Mouse (Mus musculus): ENCODE data around the gene Iars. TPM values are rescaled to one million over a fixed set of nuclear protein-coding genes. Genes with fewer than 3 reads are reported as not detected.

Gene Iars
- polyA plus RNA-seq (2014; fragmentation: Illumina TruSeq; extraction: RNeasy Lipid Tissue Mini Kit (QIAGEN cat#74804); ENCODE audit: low read depth, low replicate concordance), result 38.8 TPM

GRCm38 (mm10) chr13:49681351-49682232 lies at the start of gene Iars:
Gene Iars (plus strand): TSS chr13:49682100.

GRCm38 (mm10) chr13:49652481-49653179 lies 29.3 kb upstream of the Iars start, which contains the start of the genes Cenpp and Nol8:
Gene Cenpp (minus strand): TSS chr13:49652785.
Gene Nol8 (plus strand): TSS chr13:49653078.

Other genes with a start within 250 kb of the Iars start
- 0.69 TPM for gene Tes3-ps, start 188.8 kb upstream of the Iars start, polyA plus RNA-seq (2014; fragmentation: Illumina TruSeq; extraction: RNeasy Lipid Tissue Mini Kit (QIAGEN cat#74804); ENCODE audit: low read depth, low replicate concordance)
- 15.8 TPM for gene Ecm2, start 177.3 kb upstream of the Iars start, polyA plus RNA-seq (2014; fragmentation: Illumina TruSeq; extraction: RNeasy Lipid Tissue Mini Kit (QIAGEN cat#74804); ENCODE audit: low read depth, low replicate concordance)
- 20.7 TPM for gene Aspn, start 137.7 kb upstream of the Iars start, polyA plus RNA-seq (2014; fragmentation: Illumina TruSeq; extraction: RNeasy Lipid Tissue Mini Kit (QIAGEN cat#74804); ENCODE audit: low read depth, low replicate concordance)
- 17.9 TPM for gene Omd, start 99.6 kb upstream of the Iars start, polyA plus RNA-seq (2014; fragmentation: Illumina TruSeq; extraction: RNeasy Lipid Tissue Mini Kit (QIAGEN cat#74804); ENCODE audit: low read depth, low replicate concordance)
- gene Ogn, start 74.1 kb upstream of the Iars start, polyA plus RNA-seq (2014; fragmentation: Illumina TruSeq; extraction: RNeasy Lipid Tissue Mini Kit (QIAGEN cat#74804); ENCODE audit: low read depth, low replicate concordance), result 183 TPM
- gene Cenpp, start 29.3 kb upstream of the Iars start, polyA plus RNA-seq (2014; fragmentation: Illumina TruSeq; extraction: RNeasy Lipid Tissue Mini Kit (QIAGEN cat#74804); ENCODE audit: low read depth, low replicate concordance), result 2.6 TPM
- 38.7 TPM for gene Nol8, start 29.0 kb upstream of the Iars start, polyA plus RNA-seq (2014; fragmentation: Illumina TruSeq; extraction: RNeasy Lipid Tissue Mini Kit (QIAGEN cat#74804); ENCODE audit: low read depth, low replicate concordance)
- not detected for gene Gm30302, start 116.9 kb downstream of the Iars start, polyA plus RNA-seq (2014; fragmentation: Illumina TruSeq; extraction: RNeasy Lipid Tissue Mini Kit (QIAGEN cat#74804); ENCODE audit: low read depth, low replicate concordance)

Measured in kidney, adult 10 weeks (tissue).